Mouse (Mus musculus): Measurements from ENCODE around the gene Gdpgp1. TPM values are rescaled to one million over a fixed set of nuclear protein-coding genes. Genes with fewer than 3 reads are reported as not detected.

Gene Gdpgp1
- polyA plus RNA-seq, 1 experiment from 2014 or later: 2.9 TPM

- no peaks in the 10 kb centered on the region for H3K4me1 ChIP-seq (replicated peaks; ENCODE audit: control insufficient read depth, insufficient read depth)
- no peak overlapping the region for H3K4me3 ChIP-seq (ENCODE audit: low read depth, low read length)
- DNase-seq (ENCODE audit: low spot score): no peak
- no peaks in the 10 kb centered on the region for H3K36me3 ChIP-seq (ENCODE audit: control insufficient read depth, insufficient read depth, low read length)
- no peak for ATAC-seq (ENCODE audit: low FRiP score, low TSS enrichment)
- no peaks in the 10 kb centered on the region for H3K9me3 ChIP-seq (ENCODE audit: control insufficient read depth, low read length)
- no peak overlapping the region for H3K9ac ChIP-seq (ENCODE audit: low read length)
- WGBS: 85% methylated on average over 11 of the region's 11 CpGs
- no peak overlapping the region for H3K27ac ChIP-seq (replicated peaks)
- H3K27me3 ChIP-seq (ENCODE audit: control insufficient read depth, insufficient read depth, low read length): no peaks in the 10 kb centered on the region
- no peak overlapping the region for H3K4me2 ChIP-seq (replicated peaks; ENCODE audit: low read depth)
- TF ChIP-seq CTCF (IDR thresholded peaks at IDR 0.05; ENCODE audit: low read depth) (no peak), EP300 (optimal IDR thresholded peaks at IDR 0.05) (no peak)
Measured at GRCm38 (mm10) chr7:80252886-80253285, 20.2 kb downstream of the Gdpgp1 start.

DNA sequence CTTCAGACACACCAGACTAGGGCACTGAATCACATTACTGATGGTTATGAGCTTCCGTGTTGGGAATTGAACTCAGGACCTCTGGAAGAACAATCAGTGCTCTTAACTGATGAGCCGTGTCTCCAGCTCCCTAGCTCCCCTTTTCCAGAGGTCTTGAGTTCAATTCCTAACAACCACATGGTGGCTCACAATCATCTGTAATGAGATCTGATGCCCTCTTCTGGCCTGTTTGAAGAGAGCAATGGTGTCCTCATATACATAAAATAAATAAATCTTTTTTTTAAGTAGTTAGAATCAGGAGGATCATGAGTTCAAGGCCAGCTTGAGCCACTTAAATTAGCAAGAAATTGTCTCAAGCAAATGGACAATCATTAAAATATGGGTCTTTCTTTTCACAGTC is 23.3 kb downstream of the Gdpgp1 start:
- H3K9me3 ChIP-seq (ENCODE audit: control insufficient read depth, low read length): no peaks in the 10 kb centered on the region
- no peak overlapping the region for H3K4me3 ChIP-seq (ENCODE audit: low read depth, low read length)
- H3K36me3 ChIP-seq (ENCODE audit: control insufficient read depth, insufficient read depth, low read length): no peaks in the 10 kb centered on the region
- no peak overlapping the region for H3K9ac ChIP-seq (ENCODE audit: low read length)
- TF ChIP-seq EP300 (optimal IDR thresholded peaks at IDR 0.05) (no peak), CTCF (IDR thresholded peaks at IDR 0.05; ENCODE audit: low read depth) (peak; percentile 51)
- H3K4me1 ChIP-seq (replicated peaks; ENCODE audit: control insufficient read depth, insufficient read depth): no peaks in the 10 kb centered on the region
- no peak overlapping the region for H3K27ac ChIP-seq (replicated peaks)
- H3K4me2 ChIP-seq (replicated peaks; ENCODE audit: low read depth): no peak overlapping the region
- DNase-seq (ENCODE audit: low spot score): no peak
- no peak for ATAC-seq (ENCODE audit: low FRiP score, low TSS enrichment)
- no peaks in the 10 kb centered on the region for H3K27me3 ChIP-seq (ENCODE audit: control insufficient read depth, insufficient read depth, low read length)
- 70% methylated on average over 2 of the region's 2 CpGs for WGBS

DNA sequence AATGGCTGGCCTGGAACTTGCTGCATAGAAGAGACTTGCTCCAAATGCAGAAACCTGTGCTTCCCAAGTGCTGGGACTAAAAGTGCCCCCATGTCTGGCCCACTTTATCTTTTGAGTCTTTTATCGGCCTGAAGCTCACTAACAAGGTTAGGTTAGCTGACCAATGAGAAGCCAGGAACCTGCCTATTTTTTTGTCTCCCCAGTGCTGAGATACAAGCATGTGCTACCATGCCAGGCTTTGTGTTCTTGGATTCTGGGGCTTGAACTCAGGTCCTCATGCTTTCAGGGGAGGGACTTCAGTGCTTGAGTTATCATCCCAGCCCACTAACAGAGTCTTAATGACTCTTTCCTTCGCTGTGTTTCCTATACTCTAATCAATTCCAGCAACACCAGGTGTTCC is 25.0 kb downstream of the Gdpgp1 start:
- no peaks in the 10 kb centered on the region for H3K27me3 ChIP-seq (ENCODE audit: control insufficient read depth, insufficient read depth, low read length)
- no peak overlapping the region for H3K4me3 ChIP-seq (ENCODE audit: low read depth, low read length)
- TF ChIP-seq EP300 (optimal IDR thresholded peaks at IDR 0.05): no peak
- no peak for TF ChIP-seq CTCF (IDR thresholded peaks at IDR 0.05; ENCODE audit: low read depth)
- no peak overlapping the region for H3K9ac ChIP-seq (ENCODE audit: low read length)
- H3K9me3 ChIP-seq (ENCODE audit: control insufficient read depth, low read length): no peaks in the 10 kb centered on the region
- DNase-seq (ENCODE audit: low spot score): no peak
- 64% methylated on average over 2 of the region's 2 CpGs for WGBS
- ATAC-seq (ENCODE audit: low FRiP score, low TSS enrichment): no peak
- no peak overlapping the region for H3K4me2 ChIP-seq (replicated peaks; ENCODE audit: low read depth)
- H3K4me1 ChIP-seq (replicated peaks; ENCODE audit: control insufficient read depth, insufficient read depth): peaks cover 2% of the 10 kb centered on the region; the same call in 1 of the 2 replicates
- H3K27ac ChIP-seq (replicated peaks): no peak overlapping the region
- H3K36me3 ChIP-seq (ENCODE audit: control insufficient read depth, insufficient read depth, low read length): no peaks in the 10 kb centered on the region

DNA sequence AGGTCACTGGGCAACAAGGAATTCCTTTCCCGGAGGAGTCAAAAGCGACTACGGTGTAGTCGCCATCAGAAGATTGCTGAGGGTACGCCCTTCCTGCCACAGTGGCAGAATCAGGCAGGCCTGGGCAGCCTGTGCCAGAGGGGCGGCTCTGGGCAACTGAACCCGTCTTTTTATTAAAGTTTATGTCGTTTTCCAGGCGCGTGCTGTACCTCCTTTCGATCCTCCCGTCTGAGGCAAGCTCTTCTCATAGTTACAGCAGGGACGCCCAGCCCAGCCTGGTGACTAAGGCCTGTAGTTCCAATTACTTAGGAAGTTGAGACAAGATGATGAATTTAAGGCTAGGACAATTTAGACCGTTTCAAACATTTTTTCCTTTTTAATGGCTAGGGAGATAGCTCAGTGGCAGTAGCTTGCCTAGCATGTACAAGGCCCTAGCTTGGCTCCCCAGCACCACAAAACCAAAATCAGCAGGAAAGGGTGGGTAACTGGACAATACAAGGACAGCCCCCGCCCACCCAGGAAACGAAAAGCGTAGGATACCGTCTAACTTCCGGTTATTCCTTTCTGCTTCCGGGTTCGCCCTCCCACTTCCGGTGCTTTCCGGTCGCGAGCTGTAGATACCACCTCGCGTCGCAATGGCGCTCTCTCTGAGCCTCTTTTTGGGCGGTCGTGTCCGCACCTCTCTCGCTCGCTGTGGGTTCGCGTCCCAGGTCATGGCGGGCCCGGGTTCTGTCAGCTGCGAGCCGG is 28.1 kb downstream of the Gdpgp1 start, which contains the start of gene Ngrn:
Gene Ngrn, plus strand, starts transcription at position 591 of the 747 bp plus-strand sequence.
- WGBS: 26% methylated on average over 40 of the region's 40 CpGs
- H3K9me3 ChIP-seq (ENCODE audit: control insufficient read depth, low read length): no peaks in the 10 kb centered on the region
- ATAC-seq (ENCODE audit: low FRiP score, low TSS enrichment): peak; percentile 91
- peaks cover 2% of the 10 kb centered on the region; the same call in 1 of the 2 replicates for H3K4me1 ChIP-seq (replicated peaks; ENCODE audit: control insufficient read depth, insufficient read depth)
- H3K27me3 ChIP-seq (ENCODE audit: control insufficient read depth, insufficient read depth, low read length): no peaks in the 10 kb centered on the region
- peak within 1 kb of the TSS; percentile 83 for H3K4me3 ChIP-seq (ENCODE audit: low read depth, low read length)
- H3K4me2 ChIP-seq (replicated peaks; ENCODE audit: low read depth): peak within 1 kb of the TSS; percentile 91
- H3K36me3 ChIP-seq (ENCODE audit: control insufficient read depth, insufficient read depth, low read length): peaks cover 13% of the 10 kb centered on the region
- peak within 1 kb of the TSS; percentile 87 for H3K9ac ChIP-seq (ENCODE audit: low read length)
- TF ChIP-seq CTCF (IDR thresholded peaks at IDR 0.05; ENCODE audit: low read depth) (peak; percentile 46), EP300 (optimal IDR thresholded peaks at IDR 0.05) (no peak)
- peak within 1 kb of the TSS; percentile 87 for H3K27ac ChIP-seq (replicated peaks)
- peak; percentile 88 for DNase-seq (ENCODE audit: low spot score)

- peak; percentile 60 for ATAC-seq (ENCODE audit: low FRiP score, low TSS enrichment)
- Histone ChIP-seq H3K36me3 (ENCODE audit: control insufficient read depth, insufficient read depth, low read length) (peaks cover 13% of the 10 kb centered on the region), H3K9me3 (ENCODE audit: control insufficient read depth, low read length) (no peaks in the 10 kb centered on the region), H3K4me2 (replicated peaks; ENCODE audit: low read depth) (peak overlapping the region; percentile 91), H3K27me3 (ENCODE audit: control insufficient read depth, insufficient read depth, low read length) (no peaks in the 10 kb centered on the region), H3K9ac (ENCODE audit: low read length) (peak overlapping the region; percentile 87), H3K4me3 (ENCODE audit: low read depth, low read length) (peak overlapping the region; percentile 83), H3K4me1 (replicated peaks; ENCODE audit: control insufficient read depth, insufficient read depth) (peaks cover 2% of the 10 kb centered on the region; the same call in 1 of the 2 replicates), H3K27ac (replicated peaks) (peak overlapping the region; percentile 87)
- DNase-seq (ENCODE audit: low spot score): no peak
- TF ChIP-seq EP300 (optimal IDR thresholded peaks at IDR 0.05) (no peak), CTCF (IDR thresholded peaks at IDR 0.05; ENCODE audit: low read depth) (no peak; the same call in 1 of the 2 replicates)
- 1% methylated on average over 32 of the region's 32 CpGs for WGBS
Measured at GRCm38 (mm10) chr7:80261372-80261990, 28.8 kb downstream of the Gdpgp1 start.

GRCm38 (mm10) chr7:80264606-80265005 is 31.9 kb downstream of the Gdpgp1 start:
- 91% methylated on average over 12 of the region's 12 CpGs for WGBS
- Histone ChIP-seq H3K9me3 (ENCODE audit: control insufficient read depth, low read length) (no peaks in the 10 kb centered on the region), H3K4me2 (replicated peaks; ENCODE audit: low read depth) (no peak overlapping the region), H3K4me3 (ENCODE audit: low read depth, low read length) (no peak overlapping the region), H3K36me3 (ENCODE audit: control insufficient read depth, insufficient read depth, low read length) (peaks cover 13% of the 10 kb centered on the region), H3K27me3 (ENCODE audit: control insufficient read depth, insufficient read depth, low read length) (no peaks in the 10 kb centered on the region), H3K27ac (replicated peaks) (no peak overlapping the region), H3K4me1 (replicated peaks; ENCODE audit: control insufficient read depth, insufficient read depth) (peaks cover 2% of the 10 kb centered on the region; the same call in 1 of the 2 replicates), H3K9ac (ENCODE audit: low read length) (no peak overlapping the region)
- no peak for ATAC-seq (ENCODE audit: low FRiP score, low TSS enrichment)
- no peak for TF ChIP-seq EP300 (optimal IDR thresholded peaks at IDR 0.05)
- no peak for TF ChIP-seq CTCF (IDR thresholded peaks at IDR 0.05; ENCODE audit: low read depth)
- no peak for DNase-seq (ENCODE audit: low spot score)
